Mouse (Mus musculus): ENCODE results near the gene Arrdc2. TPM values are rescaled to one million over a fixed set of nuclear protein-coding genes. Genes with fewer than 3 reads are reported as not detected.
A peak's percentile ranks its signal among the peaks of the same experiment; 100 is the strongest.

The Arrdc2 gene
- 73.8 and 74.1 TPM in 2 replicates for polyA plus RNA-seq (2012; rRNA removed)

GRCm38 (mm10) chr8:70839408-70840351 lies at the start of gene Arrdc2:
Arrdc2 (minus strand) TSS chr8:70839720.
- peak within 1 kb of the TSS; percentile 94 for H3K27ac ChIP-seq (ENCODE audit: insufficient read depth, low read length)
- H3K36me3 ChIP-seq (ENCODE audit: control insufficient read depth, insufficient read depth, low read length) = peaks cover 16% of the 10 kb centered on the region
- peak within 1 kb of the TSS; percentile 70 for H3K4me3 ChIP-seq (ENCODE audit: extremely low read depth, insufficient read depth, insufficient read length)
- H3K4me1 ChIP-seq (ENCODE audit: control insufficient read depth, insufficient read depth, insufficient read length) = peaks cover 3% of the 10 kb centered on the region; the same call in 1 of the 2 replicates
- TF ChIP-seq POLR2A (IDR thresholded peaks at IDR 0.05; ENCODE audit: low read depth, low read length) = peak; percentile 98
- no peak for TF ChIP-seq CTCF (IDR thresholded peaks at IDR 0.05; ENCODE audit: extremely low read depth, insufficient read depth, insufficient read length, insufficient replicate concordance)
- DNase-seq (ENCODE audit: low read depth in 1 of 2, low spot score in 2 of 2) = peak; percentile 97 to 100
- WGBS = 2% methylated on average over 55 of the region's 55 CpGs
- H3K27me3 ChIP-seq (ENCODE audit: control insufficient read depth, insufficient read depth, low read length) = no peaks in the 10 kb centered on the region

- peak in 1 of 2 experiments; percentile 14 for DNase-seq (ENCODE audit: low read depth in 1 of 2, low spot score in 2 of 2)
- Histone ChIP-seq H3K36me3 (ENCODE audit: control insufficient read depth, insufficient read depth, low read length) (no peaks in the 10 kb centered on the region), H3K27me3 (ENCODE audit: control insufficient read depth, insufficient read depth, low read length) (peaks cover 22% of the 10 kb centered on the region), H3K4me1 (ENCODE audit: control insufficient read depth, insufficient read depth, insufficient read length) (peaks cover 7% of the 10 kb centered on the region), H3K27ac (ENCODE audit: insufficient read depth, low read length) (no peak overlapping the region), H3K4me3 (ENCODE audit: extremely low read depth, insufficient read depth, insufficient read length) (no peak overlapping the region)
- WGBS = 15% methylated on average over 16 of the region's 18 CpGs
- TF ChIP-seq CTCF (IDR thresholded peaks at IDR 0.05; ENCODE audit: extremely low read depth, insufficient read depth, insufficient read length, insufficient replicate concordance) = no peak
- no peak for TF ChIP-seq POLR2A (IDR thresholded peaks at IDR 0.05; ENCODE audit: low read depth, low read length)
Measured at GRCm38 (mm10) chr8:70887669-70888068, 48.1 kb upstream of the Arrdc2 start.

- Histone ChIP-seq H3K27ac (ENCODE audit: insufficient read depth, low read length) (no peak overlapping the region), H3K27me3 (ENCODE audit: control insufficient read depth, insufficient read depth, low read length) (peaks cover 3% of the 10 kb centered on the region; the same call in 1 of the 2 replicates), H3K4me3 (ENCODE audit: extremely low read depth, insufficient read depth, insufficient read length) (no peak overlapping the region), H3K36me3 (ENCODE audit: control insufficient read depth, insufficient read depth, low read length) (no peaks in the 10 kb centered on the region), H3K4me1 (ENCODE audit: control insufficient read depth, insufficient read depth, insufficient read length) (peaks cover 2% of the 10 kb centered on the region; the same call in 1 of the 2 replicates)
- 15% methylated on average over 12 of the region's 12 CpGs for WGBS
- DNase-seq (ENCODE audit: low read depth in 1 of 2, low spot score in 2 of 2) = peak; percentile 47 to 49
- no peak for TF ChIP-seq POLR2A (IDR thresholded peaks at IDR 0.05; ENCODE audit: low read depth, low read length)
- TF ChIP-seq CTCF (IDR thresholded peaks at IDR 0.05; ENCODE audit: extremely low read depth, insufficient read depth, insufficient read length, insufficient replicate concordance) = no peak
Measured at GRCm38 (mm10) chr8:70885612-70886011, 46.1 kb upstream of the Arrdc2 start.

- H3K4me3 ChIP-seq (ENCODE audit: extremely low read depth, insufficient read depth, insufficient read length) = no peak overlapping the region
- H3K4me1 ChIP-seq (ENCODE audit: control insufficient read depth, insufficient read depth, insufficient read length) = peaks cover 2% of the 10 kb centered on the region; the same call in 1 of the 2 replicates
- H3K36me3 ChIP-seq (ENCODE audit: control insufficient read depth, insufficient read depth, low read length) = no peaks in the 10 kb centered on the region
- no peak for TF ChIP-seq CTCF (IDR thresholded peaks at IDR 0.05; ENCODE audit: extremely low read depth, insufficient read depth, insufficient read length, insufficient replicate concordance)
- no peak for TF ChIP-seq POLR2A (IDR thresholded peaks at IDR 0.05; ENCODE audit: low read depth, low read length)
- no peak overlapping the region for H3K27ac ChIP-seq (ENCODE audit: insufficient read depth, low read length)
- WGBS = 32% methylated on average over 10 of the region's 10 CpGs
- no peak for DNase-seq (ENCODE audit: low read depth in 1 of 2, low spot score in 2 of 2)
- peaks cover 3% of the 10 kb centered on the region; the same call in 1 of the 2 replicates for H3K27me3 ChIP-seq (ENCODE audit: control insufficient read depth, insufficient read depth, low read length)
Measured at GRCm38 (mm10) chr8:70884683-70885082, 45.2 kb upstream of the Arrdc2 start.

GRCm38 (mm10) chr8:70884186-70884585 lies 44.7 kb upstream of the Arrdc2 start:
- peaks cover 3% of the 10 kb centered on the region; the same call in 1 of the 2 replicates for H3K27me3 ChIP-seq (ENCODE audit: control insufficient read depth, insufficient read depth, low read length)
- H3K4me1 ChIP-seq (ENCODE audit: control insufficient read depth, insufficient read depth, insufficient read length) = peaks cover 2% of the 10 kb centered on the region; the same call in 1 of the 2 replicates
- no peak overlapping the region for H3K4me3 ChIP-seq (ENCODE audit: extremely low read depth, insufficient read depth, insufficient read length)
- DNase-seq (ENCODE audit: low read depth in 1 of 2, low spot score in 2 of 2) = no peak
- TF ChIP-seq POLR2A (IDR thresholded peaks at IDR 0.05; ENCODE audit: low read depth, low read length) = no peak
- no peak for TF ChIP-seq CTCF (IDR thresholded peaks at IDR 0.05; ENCODE audit: extremely low read depth, insufficient read depth, insufficient read length, insufficient replicate concordance)
- H3K36me3 ChIP-seq (ENCODE audit: control insufficient read depth, insufficient read depth, low read length) = no peaks in the 10 kb centered on the region
- no peak overlapping the region for H3K27ac ChIP-seq (ENCODE audit: insufficient read depth, low read length)
- 61% methylated on average over 4 of the region's 4 CpGs for WGBS

GRCm38 (mm10) chr8:70880546-70880945 lies 41.0 kb upstream of the Arrdc2 start:
- TF ChIP-seq CTCF (IDR thresholded peaks at IDR 0.05; ENCODE audit: extremely low read depth, insufficient read depth, insufficient read length, insufficient replicate concordance) = no peak
- no peak for TF ChIP-seq POLR2A (IDR thresholded peaks at IDR 0.05; ENCODE audit: low read depth, low read length)
- DNase-seq (ENCODE audit: low read depth in 1 of 2, low spot score in 2 of 2) = no peak
- no peaks in the 10 kb centered on the region for H3K36me3 ChIP-seq (ENCODE audit: control insufficient read depth, insufficient read depth, low read length)
- H3K4me1 ChIP-seq (ENCODE audit: control insufficient read depth, insufficient read depth, insufficient read length) = peaks cover 2% of the 10 kb centered on the region; the same call in 1 of the 2 replicates
- no peak overlapping the region for H3K4me3 ChIP-seq (ENCODE audit: extremely low read depth, insufficient read depth, insufficient read length)
- 49% methylated on average over 11 of the region's 11 CpGs for WGBS
- no peak overlapping the region for H3K27ac ChIP-seq (ENCODE audit: insufficient read depth, low read length)
- H3K27me3 ChIP-seq (ENCODE audit: control insufficient read depth, insufficient read depth, low read length) = no peaks in the 10 kb centered on the region
